Mouse (Mus musculus): ENCODE measurements around the gene Sval1.

Sval1 gene

GRCm38 (mm10) chr6:41951330-41951729 is at the start of gene Sval1:
Sval1 (plus strand) TSS chr6:41951630.
- no peak for DNase-seq (ENCODE audit: low read depth)

- DNase-seq (ENCODE audit: low read depth): no peak
Observed at GRCm38 (mm10) chr6:41911625-41912024, 39.8 kb upstream of the Sval1 start.

- DNase-seq (ENCODE audit: low read depth): peak; percentile 34
Observed at GRCm38 (mm10) chr6:41914883-41915282, 36.5 kb upstream of the Sval1 start.

- DNase-seq (ENCODE audit: low read depth): no peak
Observed at GRCm38 (mm10) chr6:41967840-41968239, 16.4 kb downstream of the Sval1 start, which contains the start of gene Sval3. Sval3 (plus strand) TSS chr6:41968140.

All from 416B (cell line).